Mouse (Mus musculus) intestine, postnatal 0 days (tissue): ENCODE results near the gene Gpr55. TPM values are rescaled to one million over a fixed set of nuclear protein-coding genes. Genes with fewer than 3 reads are reported as not detected.

Source experiments
- ATAC-seq: fragments of 200-750 bp; cut with Nextera tagmentation; 2 replicates; pipeline ENCODE4 v1.8.0; 2017; ENCODE audit warnings: mild to moderate bottlenecking, moderate TSS enrichment, moderate library complexity
- H3K27ac ChIP-seq: fragments of 300-500 bp; sonication (generic); 2 replicates; pipeline ENCODE4 v1.5.1; 2014; ENCODE audit warnings: mild to moderate bottlenecking, low read depth, low read length, moderate library complexity
- H3K27me3 ChIP-seq: fragments of 300-500 bp; sonication (generic); replicated peaks from 2 replicates; pipeline ENCODE4 v1.6.1; 2014; ENCODE audit warnings: low read length, mixed read lengths; ENCODE audit not compliant: control insufficient read depth, insufficient read depth
- H3K36me3 ChIP-seq: fragments of 300-500 bp; sonication (generic); 2 replicates; pipeline ENCODE4 v1.6.1; 2014; ENCODE audit warnings: mild to moderate bottlenecking, moderate library complexity; ENCODE audit not compliant: control insufficient read depth, insufficient read depth
- H3K4me1 ChIP-seq: fragments of 300-500 bp; sonication (generic); replicated peaks from 2 replicates; pipeline ENCODE4 v1.6.1; 2014; ENCODE audit warnings: antibody characterized with exemption, low read length, mixed read lengths; ENCODE audit not compliant: control insufficient read depth, insufficient read depth
- H3K4me2 ChIP-seq: fragments of 300-500 bp; sonication (generic); replicated peaks from 2 replicates; pipeline ENCODE4 v1.6.1; 2014; ENCODE audit warnings: low read depth, mild to moderate bottlenecking, moderate library complexity
- H3K4me3 ChIP-seq: fragments of 300-500 bp; sonication (generic); 2 replicates; pipeline ENCODE4 v1.5.1; 2014; ENCODE audit warnings: low read depth, low read length
- H3K9ac ChIP-seq: fragments of 300-500 bp; sonication (generic); 2 replicates; pipeline ENCODE4 v1.6.1; 2014; ENCODE audit warnings: mild to moderate bottlenecking, low read depth, low read length
- H3K9me3 ChIP-seq: fragments of 300-500 bp; sonication (generic); 2 replicates; pipeline ENCODE4 v1.6.1; 2016; ENCODE audit warnings: mixed run types; ENCODE audit not compliant: control insufficient read depth
- CTCF ChIP-seq: sonication (generic); IDR thresholded peaks from 2 replicates; pipeline ENCODE4 v1.5.1; 2016; ENCODE audit warnings: low read depth, mild to moderate bottlenecking, control low read depth, antibody characterized with exemption, moderate library complexity
- WGBS: fragments of 180-500 bp; shearing (Covaris S2); extraction: QIAGEN DNeasy Blood & Tissue Kit; methylation state at CpG from one replicate; pipeline ENCODE4 v1.1.7; 2014; 5-methylcytosine and 5-hydroxymethylcytosine counted together
- polyA plus RNA-seq: library from polyadenylated mRNA; unstranded; fragments of >200 nt; fragmentation: Nextera tagmentation; extraction: Ambion mirVana; gene quantifications from 2 replicates; pipeline ENCODE4 v1.2.1, GENCODE M21; 2015

Gpr55 gene
- polyA plus RNA-seq, 1 experiment from 2014 or later = 0.30 TPM

DNA sequence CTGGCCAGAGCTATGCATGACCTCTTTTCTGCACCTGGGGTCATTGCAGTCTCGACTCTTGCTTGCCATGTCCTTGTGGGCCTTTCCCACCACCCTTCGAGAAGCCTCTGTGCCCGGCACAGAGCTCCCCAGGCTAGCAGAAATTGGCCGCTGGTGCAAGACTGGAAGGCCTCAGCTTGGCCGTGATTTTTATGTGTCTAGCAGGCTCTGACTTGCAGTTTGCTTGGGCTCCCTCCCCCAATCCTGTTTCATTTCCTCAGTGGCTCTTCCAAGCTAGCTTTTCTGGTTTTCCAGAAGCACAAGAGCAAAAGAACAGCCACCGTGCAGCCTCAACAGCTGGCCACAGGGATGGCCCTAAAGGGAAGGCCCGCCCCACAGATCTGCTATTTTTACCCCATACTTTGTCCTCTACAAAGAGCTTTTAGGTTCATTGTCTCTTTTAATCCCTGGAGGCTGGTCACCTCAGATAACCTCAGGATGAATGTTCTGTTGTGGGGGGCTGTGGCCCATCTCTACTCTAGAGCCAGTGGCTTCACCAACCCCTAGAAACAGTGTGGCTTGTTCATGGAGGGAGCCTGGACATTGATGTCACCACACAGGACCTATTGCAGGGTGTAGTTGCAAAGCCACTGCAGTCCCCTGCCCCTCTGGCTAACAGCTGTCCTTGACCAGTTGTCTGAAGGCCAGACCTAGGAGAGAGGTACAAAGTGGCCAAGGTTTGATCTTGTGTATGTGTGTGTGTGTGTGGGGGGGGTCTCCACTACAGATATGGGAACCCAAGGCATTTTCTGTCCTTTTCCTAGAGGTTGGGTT lies 60.1 kb downstream of the Gpr55 start:
- Histone ChIP-seq H3K4me2 (no peak overlapping the region), H3K4me3 (no peak overlapping the region), H3K27me3 (no peaks in the 10 kb centered on the region), H3K4me1 (0 out of 2 replicates have a peak, but pooled peaks cover 10% of the 10 kb centered on the region), H3K9ac (no peak overlapping the region), H3K9me3 (no peaks in the 10 kb centered on the region), H3K36me3 (peaks cover 30% of the 10 kb centered on the region), H3K27ac (no peak overlapping the region)
- WGBS = 63% methylated on average over 7 of the region's 7 CpGs
- no peak for TF ChIP-seq CTCF
- ATAC-seq = no peak

- Histone ChIP-seq H3K9ac (no peak overlapping the region), H3K27ac (no peak overlapping the region), H3K4me3 (no peak overlapping the region), H3K4me1 (0 out of 2 replicates have a peak, but pooled peaks cover 12% of the 10 kb centered on the region), H3K27me3 (no peaks in the 10 kb centered on the region), H3K4me2 (no peak overlapping the region), H3K9me3 (no peaks in the 10 kb centered on the region), H3K36me3 (peaks cover 16% of the 10 kb centered on the region; the same call in 1 of the 2 replicates)
- no peak for ATAC-seq
- peak; percentile 50 for TF ChIP-seq CTCF
Measured at GRCm38 (mm10) chr1:85899388-85899761, 61.4 kb downstream of the Gpr55 start.

GRCm38 (mm10) chr1:85898761-85899387 lies 61.9 kb downstream of the Gpr55 start:
- ATAC-seq = no peak
- TF ChIP-seq CTCF = no peak
- Histone ChIP-seq H3K4me1 (peaks cover 13% of the 10 kb centered on the region; the same call in 1 of the 2 replicates), H3K4me2 (no peak overlapping the region), H3K4me3 (no peak overlapping the region), H3K27me3 (no peaks in the 10 kb centered on the region), H3K36me3 (peaks cover 11% of the 10 kb centered on the region; the same call in 1 of the 2 replicates), H3K9ac (0 out of 2 replicates have a peak overlapping the region, but pooled peaks have one; percentile 17), H3K27ac (no peak overlapping the region), H3K9me3 (no peaks in the 10 kb centered on the region)
- WGBS = 71% methylated on average over 12 of the region's 12 CpGs

GRCm38 (mm10) chr1:85897901-85898760 lies 62.7 kb downstream of the Gpr55 start:
- Histone ChIP-seq H3K4me3 (no peak overlapping the region), H3K27ac (no peak overlapping the region), H3K9ac (0 out of 2 replicates have a peak overlapping the region, but pooled peaks have one; percentile 17), H3K36me3 (peaks cover 5% of the 10 kb centered on the region; the same call in 1 of the 2 replicates), H3K4me2 (no peak overlapping the region), H3K4me1 (peaks cover 16% of the 10 kb centered on the region; the same call in 1 of the 2 replicates), H3K9me3 (no peaks in the 10 kb centered on the region), H3K27me3 (no peaks in the 10 kb centered on the region)
- 37% methylated on average over 8 of the region's 8 CpGs for whole genome bisulfite sequencing
- ATAC-seq = no peak
- no peak for TF ChIP-seq CTCF

- no peaks in the 10 kb centered on the region for H3K36me3 ChIP-seq
- no peak for ATAC-seq
- no peaks in the 10 kb centered on the region for H3K9me3 ChIP-seq
- H3K9ac ChIP-seq = no peak overlapping the region
- 51% methylated on average over 12 of the region's 12 CpGs for WGBS
- H3K4me1 ChIP-seq = peaks cover 16% of the 10 kb centered on the region; the same call in 1 of the 2 replicates
- H3K4me2 ChIP-seq = no peak overlapping the region; the same call in 1 of the 2 replicates
- H3K27me3 ChIP-seq = no peaks in the 10 kb centered on the region
- no peak overlapping the region; the same call in 1 of the 2 replicates for H3K27ac ChIP-seq
- no peak for TF ChIP-seq CTCF
- no peak overlapping the region for H3K4me3 ChIP-seq
Measured at GRCm38 (mm10) chr1:85896781-85897700, 63.8 kb downstream of the Gpr55 start.
